27 mouse cellular contexts compared by ENCODE assay signal in genomic region chr11:70284757-70285156, GRCm38 (mm10). TPM values are rescaled to one million over a fixed set of nuclear protein-coding genes. Genes with fewer than 3 reads are reported as not detected.
DNase-seq lines count a peak whose midpoint lies in the region; ATAC-seq and TF ChIP-seq lines count a peak whose summit lies in the region.
"Had no signal": no experiment of that assay in that cellular context is flagged by ENCODE, and none has a peak within 500 bp of the region (broad histone marks: within the 10 kb centered on the region; RNA-seq: fewer than 3 reads in every experiment).

No protein-coding gene starts in this region.

- no peak for ATAC-seq in liver, embryonic 12.5 days
- ATAC-seq in stomach, embryonic 15.5 days (ENCODE audit: insufficient read depth, low FRiP score, low read depth), result peak; percentile 70; the same call in 1 of the 2 replicates
- ATAC-seq: forebrain, embryonic 14.5 days; intestine, embryonic 16.5 days had no signal

- no peaks in the 10 kb centered on the region for H3K9me3 ChIP-seq in liver, embryonic 12.5 days (replicated peaks)
- no peaks in the 10 kb centered on the region for H3K9me3 ChIP-seq in stomach, embryonic 15.5 days
- H3K9me3 ChIP-seq: heart, embryonic 13.5 days; hindbrain, embryonic 13.5 days; lung, embryonic 15.5 days; neural tube, embryonic 15.5 days had no signal

- no peak overlapping the region for H3K4me3 ChIP-seq in liver, adult 2 months (ENCODE audit: insufficient read depth, low read depth, low read length)
- H3K4me3 ChIP-seq in liver, embryonic 12.5 days, result no peak overlapping the region
- no peak overlapping the region for H3K4me3 ChIP-seq in stomach, embryonic 15.5 days (replicated peaks)
- H3K4me3 ChIP-seq: erythroblast, embryonic 14.5 days; heart, embryonic 13.5 days; hindbrain, embryonic 13.5 days; layer of hippocampus, adult 2 months; lung, embryonic 15.5 days; neural tube, embryonic 15.5 days had no signal

- no peaks in the 10 kb centered on the region for H3K79me2 ChIP-seq in liver, adult 2 months (ENCODE audit: control insufficient read depth, insufficient read depth, low read length)

- peak; percentile 49 for DNase-seq in gastrocnemius, adult 18-20 months (ENCODE audit: low spot score)
- no peak for DNase-seq in gastrocnemius, adult 8-10 months (ENCODE audit: low spot score in 2 of 2)
- peak; percentile 89 for DNase-seq in liver, adult 2 months (ENCODE audit: extremely low read depth, low read depth, low spot score)
- DNase-seq in NIH3T3 (ENCODE audit: low read depth) (peak; percentile 26), MN1 (ENCODE audit: low spot score) (no peak)
- no peak for DNase-seq in thymus, postnatal 10 days (ENCODE audit: low spot score in 2 of 2)
- DNase-seq: adrenal gland, adult 2 months; cerebellum, adult 9-10 months; kidney, postnatal 10 days; layer of hippocampus, postnatal 36 days; midbrain, embryonic 14.5 days; thymus, postnatal 4 days had no signal

- no peaks in the 10 kb centered on the region for H3K4me1 ChIP-seq in liver, adult 2 months (ENCODE audit: control insufficient read depth, insufficient read depth, low read length)
- no peaks in the 10 kb centered on the region for H3K4me1 ChIP-seq in liver, embryonic 12.5 days
- no peaks in the 10 kb centered on the region; the same call in 1 of the 2 replicates for H3K4me1 ChIP-seq in stomach, embryonic 15.5 days
- H3K4me1 ChIP-seq: hindbrain, embryonic 13.5 days; neural tube, embryonic 15.5 days had no signal

- WGBS in liver, adult 2 months, result 38% methylated on average over 3 of the region's 3 CpGs
- 72% methylated on average over 3 of the region's 3 CpGs for WGBS in liver, embryonic 12.5 days (ENCODE audit: insufficient replicate concordance)
- WGBS in stomach, embryonic 15.5 days, result 46% methylated on average over 3 of the region's 3 CpGs

- H3K4me2 ChIP-seq in liver, embryonic 12.5 days, result no peak overlapping the region
- no peak overlapping the region for H3K4me2 ChIP-seq in stomach, embryonic 15.5 days
- H3K4me2 ChIP-seq: heart, embryonic 13.5 days; hindbrain, embryonic 13.5 days; liver, embryonic 11.5 days; lung, embryonic 15.5 days; neural tube, embryonic 15.5 days had no signal

- no peak for TF ChIP-seq CTCF in liver, adult 2 months (IDR thresholded peaks at IDR 0.05; ENCODE audit: low read depth, low read length)

- H3K36me3 ChIP-seq in liver, adult 2 months (ENCODE audit: control insufficient read depth, insufficient read depth, low read length), result no peaks in the 10 kb centered on the region
- H3K36me3 ChIP-seq in liver, embryonic 12.5 days, result no peaks in the 10 kb centered on the region
- no peaks in the 10 kb centered on the region for H3K36me3 ChIP-seq in stomach, embryonic 15.5 days
- H3K36me3 ChIP-seq: heart, embryonic 13.5 days; hindbrain, embryonic 13.5 days; lung, embryonic 15.5 days; neural tube, embryonic 15.5 days had no signal

- TF ChIP-seq POLR2A in liver, adult 2 months (IDR thresholded peaks at IDR 0.05; ENCODE audit: extremely low read depth, insufficient read depth, low read length), result no peak

- H3K9ac ChIP-seq in liver, adult 2 months (ENCODE audit: low read depth, low read length), result no peak overlapping the region
- no peak overlapping the region for H3K9ac ChIP-seq in liver, embryonic 12.5 days
- no peak overlapping the region for H3K9ac ChIP-seq in stomach, embryonic 15.5 days
- H3K9ac ChIP-seq: heart, embryonic 13.5 days; hindbrain, embryonic 13.5 days; lung, embryonic 15.5 days; neural tube, embryonic 15.5 days had no signal

- H3K27ac ChIP-seq in liver, adult 2 months (replicated peaks; ENCODE audit: insufficient read depth, low read depth, low read length), result no peak overlapping the region
- no peak overlapping the region for H3K27ac ChIP-seq in liver, embryonic 12.5 days
- no peak overlapping the region for H3K27ac ChIP-seq in stomach, embryonic 15.5 days
- H3K27ac ChIP-seq: heart, embryonic 13.5 days; hindbrain, embryonic 13.5 days; layer of hippocampus, adult 2 months; lung, embryonic 15.5 days; neural tube, embryonic 15.5 days had no signal

- no peaks in the 10 kb centered on the region for H3K27me3 ChIP-seq in liver, adult 2 months (ENCODE audit: control insufficient read depth, insufficient read depth, low read length)
- H3K27me3 ChIP-seq in liver, embryonic 12.5 days (replicated peaks), result peaks cover 4% of the 10 kb centered on the region; the same call in 1 of the 2 replicates
- no peaks in the 10 kb centered on the region for H3K27me3 ChIP-seq in stomach, embryonic 15.5 days (replicated peaks)
- H3K27me3 ChIP-seq: heart, embryonic 13.5 days; hindbrain, embryonic 13.5 days; lung, embryonic 15.5 days; neural tube, embryonic 15.5 days had no signal

RNA-seq across cellular contexts. Expression of gene Alox12, which starts 29.6 kb away (rescaled TPM):
- total RNA-seq in gastrocnemius, adult 18-20 months (2021), result 1 to 10 TPM; 1.2 to 1.5 TPM
- total RNA-seq in gastrocnemius, adult 8-10 months (2022), result 1 to 10 TPM in 3 of 4 experiments, under 1 TPM in 1; 0.63 to 2.2 (median 1.3) TPM
- 0.09 and 0.20 TPM in 2 replicates for total RNA-seq in liver, adult 2 months (2014; rRNA removed)
- polyA plus RNA-seq in liver, adult 2 months (2012; rRNA removed), result 0.28 and 0.46 TPM in 2 replicates
- 24.7 and 26.8 TPM in 2 replicates for polyA plus RNA-seq in liver, embryonic 12.5 days (2016; fragmentation: Nextera tagmentation; extraction: Ambion mirVana)
- polyA plus RNA-seq in stomach, embryonic 15.5 days (2015; fragmentation: Nextera tagmentation; extraction: Ambion mirVana), result 11.7 and 12.9 TPM in 2 replicates
- total RNA-seq: granulocyte monocyte progenitor cell, adult 5-6 weeks; layer of hippocampus, postnatal 36 days; megakaryocyte progenitor cell, adult 5-6 weeks had no signal

RNA-seq across cellular contexts. Expression of gene Alox12e, which starts 37.7 kb away (rescaled TPM):
- total RNA-seq in gastrocnemius, adult 18-20 months (2021), result not detected
- under 1 TPM in 1 of 4 experiments, not detected in 3; 0.11 TPM for total RNA-seq in gastrocnemius, adult 8-10 months (2022)
- total RNA-seq in liver, adult 2 months (2014; rRNA removed), result not detected in 2 replicates
- polyA plus RNA-seq in liver, adult 2 months (2012; rRNA removed), result not detected in 2 replicates
- polyA plus RNA-seq in liver, embryonic 12.5 days (2016; fragmentation: Nextera tagmentation; extraction: Ambion mirVana), result 0.12 and 0.20 TPM in 2 replicates
- polyA plus RNA-seq in stomach, embryonic 15.5 days (2015; fragmentation: Nextera tagmentation; extraction: Ambion mirVana), result 0.06 TPM in 1 of 2 replicates, not detected in the other
- total RNA-seq: adrenal gland, adult 2 months; common myeloid progenitor, adult 5-6 weeks; granulocyte monocyte progenitor cell, adult 5-6 weeks; layer of hippocampus, adult 2 months; layer of hippocampus, postnatal 36 days; megakaryocyte progenitor cell, adult 5-6 weeks had no signal
- polyA plus RNA-seq: erythroblast, embryonic 14.5 days; forebrain, embryonic 14.5 days; heart, embryonic 13.5 days; hindbrain, embryonic 13.5 days; intestine, embryonic 16.5 days; liver, embryonic 11.5 days; midbrain, embryonic 14.5 days; neural tube, embryonic 15.5 days; testis, adult 2 months had no signal

RNA-seq across cellular contexts. Expression of gene Rnasek, which starts 45.1 kb away (rescaled TPM):
- 100 to 1,000 TPM; 120 to 133 TPM for total RNA-seq in gastrocnemius, adult 18-20 months (2021)
- total RNA-seq in gastrocnemius, adult 8-10 months (2022), result 100 to 1,000 TPM in 3 of 4 experiments, 10 to 100 TPM in 1; 92.8 to 127 (median 113) TPM
- total RNA-seq in liver, adult 2 months (2014; rRNA removed), result 7.7 and 9.3 TPM in 2 replicates
- 158 and 176 TPM in 2 replicates for polyA plus RNA-seq in liver, adult 2 months (2012; rRNA removed)
- 159 and 173 TPM in 2 replicates for polyA plus RNA-seq in liver, embryonic 12.5 days (2016; fragmentation: Nextera tagmentation; extraction: Ambion mirVana)
- polyA plus RNA-seq in stomach, embryonic 15.5 days (2015; fragmentation: Nextera tagmentation; extraction: Ambion mirVana), result 196 and 222 TPM in 2 replicates

RNA-seq across cellular contexts. Expression of gene Gm21988, which starts 45.1 kb away (rescaled TPM):
- total RNA-seq in gastrocnemius, adult 18-20 months (2021), result 1 to 10 TPM; 3.2 to 3.3 TPM
- 1 to 10 TPM; 1.6 to 3.3 (median 3.0) TPM for total RNA-seq in gastrocnemius, adult 8-10 months (2022)
- 0.28 and 1.5 TPM in 2 replicates for total RNA-seq in liver, adult 2 months (2014; rRNA removed)
- polyA plus RNA-seq in liver, adult 2 months (2012; rRNA removed), result 5.8 and 6.8 TPM in 2 replicates
- 6.2 and 7.8 TPM in 2 replicates for polyA plus RNA-seq in liver, embryonic 12.5 days (2016; fragmentation: Nextera tagmentation; extraction: Ambion mirVana)
- 8.7 and 11.0 TPM in 2 replicates for polyA plus RNA-seq in stomach, embryonic 15.5 days (2015; fragmentation: Nextera tagmentation; extraction: Ambion mirVana)
- total RNA-seq: common myeloid progenitor, adult 5-6 weeks had no signal

RNA-seq across cellular contexts. Expression of gene 0610010K14Rik, which starts 47.0 kb away (rescaled TPM):
- 10 to 100 TPM; 30.3 to 30.7 TPM for total RNA-seq in gastrocnemius, adult 18-20 months (2021)
- 10 to 100 TPM; 29.8 to 36.3 (median 35.5) TPM for total RNA-seq in gastrocnemius, adult 8-10 months (2022)
- 6.5 and 9.9 TPM in 2 replicates for total RNA-seq in liver, adult 2 months (2014; rRNA removed)
- polyA plus RNA-seq in liver, adult 2 months (2012; rRNA removed), result 30.6 and 34.0 TPM in 2 replicates
- polyA plus RNA-seq in liver, embryonic 12.5 days (2016; fragmentation: Nextera tagmentation; extraction: Ambion mirVana), result 97.4 and 104 TPM in 2 replicates
- 141 and 144 TPM in 2 replicates for polyA plus RNA-seq in stomach, embryonic 15.5 days (2015; fragmentation: Nextera tagmentation; extraction: Ambion mirVana)

Comparison
In these comparisons a context has a peak if more than half of its experiments do, and no peak if none do; other contexts are left out.
1. DNase-seq: peak in gastrocnemius, adult 18-20 months (single experiment), liver, adult 2 months (single experiment) and NIH3T3 (single experiment); none in gastrocnemius, adult 8-10 months (0 of 2), MN1 (single experiment) and thymus, postnatal 10 days (0 of 2).